Mouse (Mus musculus): Measurements from ENCODE around the gene Gja3. TPM values are rescaled to one million over a fixed set of nuclear protein-coding genes. Genes with fewer than 3 reads are reported as not detected.
"Not testable (repeated sequence)": the region's sequence is repeated elsewhere in the genome, so short reads cannot be mapped to it uniquely, and the experiment has no call there.

Gja3 gene
- polyA plus RNA-seq, 1 experiment from 2014 or later, result 14.7 TPM

- 72% methylated on average over 6 of the region's 6 CpGs for WGBS
- Histone ChIP-seq H3K4me1 (ENCODE audit: insufficient read depth, low read length) (peaks cover 11% of the 10 kb centered on the region; the same call in 1 of the 2 replicates), H3K9me3 (ENCODE audit: low read length) (no peaks in the 10 kb centered on the region), H3K4me3 (ENCODE audit: low read length) (no peak overlapping the region), H3K9ac (replicated peaks; ENCODE audit: low read length) (no peak overlapping the region), H3K27me3 (ENCODE audit: insufficient read depth, low read length) (peaks cover 32% of the 10 kb centered on the region), H3K27ac (ENCODE audit: low read length) (no peak overlapping the region), H3K4me2 (replicated peaks; ENCODE audit: low read depth, low read length) (no peak overlapping the region), H3K36me3 (ENCODE audit: insufficient read depth, low read length) (no peaks in the 10 kb centered on the region)
- no peak for ATAC-seq (ENCODE audit: low FRiP score, low TSS enrichment)
These were observed 5.2 kb downstream of the Gja3 start for GRCm38 (mm10) chr14:57052713-57053112.

DNA sequence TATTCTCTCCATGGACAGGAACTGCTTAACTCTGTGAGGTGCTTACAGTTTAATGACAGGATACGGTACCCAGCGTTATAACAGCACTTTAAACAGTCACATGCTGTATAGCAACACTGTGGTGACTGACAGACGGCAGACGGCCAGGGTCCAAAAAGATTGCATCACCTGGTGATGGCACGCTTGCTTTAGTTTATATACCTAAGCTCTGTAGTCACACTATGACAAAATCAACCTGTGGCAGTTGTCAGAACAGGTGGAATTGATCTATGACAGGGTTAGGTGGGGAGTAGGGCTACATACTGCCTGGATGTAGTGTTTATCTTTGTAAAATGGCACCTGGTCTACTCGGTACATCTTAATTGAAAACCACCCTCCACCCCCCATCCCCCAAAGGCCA is 14.0 kb downstream of the Gja3 start:
- no peaks in the 10 kb centered on the region for H3K9me3 ChIP-seq (ENCODE audit: low read length)
- H3K4me2 ChIP-seq (replicated peaks; ENCODE audit: low read depth, low read length), result no peak overlapping the region
- H3K9ac ChIP-seq (replicated peaks; ENCODE audit: low read length), result no peak overlapping the region
- H3K4me3 ChIP-seq (ENCODE audit: low read length), result no peak overlapping the region
- no peak overlapping the region for H3K27ac ChIP-seq (ENCODE audit: low read length)
- H3K4me1 ChIP-seq (ENCODE audit: insufficient read depth, low read length), result no peaks in the 10 kb centered on the region
- WGBS, result 80% methylated on average over 6 of the region's 6 CpGs
- H3K27me3 ChIP-seq (ENCODE audit: insufficient read depth, low read length), result no peaks in the 10 kb centered on the region
- ATAC-seq (ENCODE audit: low FRiP score, low TSS enrichment), result no peak
- no peaks in the 10 kb centered on the region for H3K36me3 ChIP-seq (ENCODE audit: insufficient read depth, low read length)

DNA sequence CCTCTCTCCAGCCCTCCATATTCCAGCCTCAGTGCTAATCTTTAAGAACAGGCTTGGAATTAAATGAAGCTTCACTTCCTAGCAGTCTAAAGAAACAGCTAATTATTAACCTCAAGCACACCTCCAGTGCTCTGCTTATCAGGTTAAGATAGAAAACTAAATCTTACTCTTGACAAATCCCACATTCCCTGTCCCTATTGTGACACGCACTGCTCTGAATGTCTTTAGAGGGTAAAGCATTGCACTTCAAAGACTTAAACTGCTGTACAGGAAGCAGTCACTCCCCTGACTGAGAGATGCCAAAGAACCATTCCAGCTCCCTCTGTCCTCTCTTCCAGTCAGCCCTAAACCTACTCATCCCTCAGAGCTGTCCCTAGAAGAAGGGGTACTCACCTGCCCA is 16.5 kb downstream of the Gja3 start:
- WGBS, result 63% methylated on average over 1 of the region's 1 CpGs
- Histone ChIP-seq H3K9ac (replicated peaks; ENCODE audit: low read length) (no peak overlapping the region), H3K36me3 (ENCODE audit: insufficient read depth, low read length) (no peaks in the 10 kb centered on the region), H3K27ac (ENCODE audit: low read length) (no peak overlapping the region), H3K9me3 (ENCODE audit: low read length) (no peaks in the 10 kb centered on the region), H3K4me2 (replicated peaks; ENCODE audit: low read depth, low read length) (no peak overlapping the region), H3K4me3 (ENCODE audit: low read length) (no peak overlapping the region), H3K4me1 (ENCODE audit: insufficient read depth, low read length) (no peaks in the 10 kb centered on the region), H3K27me3 (ENCODE audit: insufficient read depth, low read length) (no peaks in the 10 kb centered on the region)
- ATAC-seq (ENCODE audit: low FRiP score, low TSS enrichment), result no peak

GRCm38 (mm10) chr14:57034926-57035498 is 22.9 kb downstream of the Gja3 start:
- 62% methylated on average over 6 of the region's 6 CpGs for WGBS
- Histone ChIP-seq H3K9ac (replicated peaks; ENCODE audit: low read length) (no peak overlapping the region), H3K4me1 (ENCODE audit: insufficient read depth, low read length) (peaks cover 3% of the 10 kb centered on the region; the same call in 1 of the 2 replicates), H3K9me3 (ENCODE audit: low read length) (no peaks in the 10 kb centered on the region), H3K27me3 (ENCODE audit: insufficient read depth, low read length) (no peaks in the 10 kb centered on the region), H3K36me3 (ENCODE audit: insufficient read depth, low read length) (no peaks in the 10 kb centered on the region), H3K4me3 (ENCODE audit: low read length) (no peak overlapping the region), H3K27ac (ENCODE audit: low read length) (no peak overlapping the region), H3K4me2 (replicated peaks; ENCODE audit: low read depth, low read length) (no peak overlapping the region)
- ATAC-seq (ENCODE audit: low FRiP score, low TSS enrichment), result no peak

DNA sequence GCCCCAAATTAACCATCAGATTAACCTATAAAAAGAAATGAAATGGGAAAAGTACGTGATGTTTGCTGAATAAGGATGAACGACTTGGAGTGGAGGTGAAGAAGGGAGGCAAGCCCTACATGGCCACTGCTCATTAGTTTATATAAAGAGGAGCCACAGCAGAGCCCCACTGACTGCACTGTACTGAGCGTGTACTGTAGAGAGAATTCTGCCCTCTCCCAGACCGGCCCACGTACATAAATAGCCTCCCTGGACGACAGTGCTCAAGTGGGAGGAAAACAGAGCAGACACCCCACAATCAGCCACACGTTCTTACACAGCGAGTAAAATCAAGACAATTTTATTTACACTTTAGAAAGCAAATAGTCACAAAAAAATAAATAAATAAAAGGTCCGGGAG is 23.8 kb downstream of the Gja3 start:
- Histone ChIP-seq H3K27ac (ENCODE audit: low read length) (no peak overlapping the region), H3K9ac (replicated peaks; ENCODE audit: low read length) (no peak overlapping the region), H3K4me1 (ENCODE audit: insufficient read depth, low read length) (peaks cover 3% of the 10 kb centered on the region; the same call in 1 of the 2 replicates), H3K27me3 (ENCODE audit: insufficient read depth, low read length) (no peaks in the 10 kb centered on the region), H3K36me3 (ENCODE audit: insufficient read depth, low read length) (no peaks in the 10 kb centered on the region), H3K9me3 (ENCODE audit: low read length) (no peaks in the 10 kb centered on the region), H3K4me3 (ENCODE audit: low read length) (no peak overlapping the region), H3K4me2 (replicated peaks; ENCODE audit: low read depth, low read length) (no peak overlapping the region)
- WGBS, result 35% methylated on average over 9 of the region's 9 CpGs
- no peak for ATAC-seq (ENCODE audit: low FRiP score, low TSS enrichment)

DNA sequence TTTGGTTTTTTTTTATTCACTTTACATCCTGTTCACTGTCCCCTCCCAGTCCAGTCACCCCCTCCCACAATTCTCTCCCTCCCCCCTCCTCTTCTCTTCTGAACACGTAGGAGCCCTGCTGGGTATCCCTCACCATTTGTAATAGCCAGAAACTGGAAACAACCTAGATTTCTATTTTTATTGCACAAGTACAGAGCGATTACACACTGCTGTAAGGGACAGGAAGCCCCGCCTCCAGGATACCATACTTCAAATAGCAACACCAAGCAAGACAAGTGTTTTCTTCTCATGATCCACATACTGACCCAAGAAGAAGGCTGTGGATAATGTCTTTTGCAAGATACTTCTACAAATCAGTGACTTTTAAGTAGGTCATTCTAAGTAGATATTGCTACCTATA is 25.1 kb downstream of the Gja3 start:
- Histone ChIP-seq H3K4me2 (replicated peaks; ENCODE audit: low read depth, low read length) (no peak overlapping the region), H3K9ac (replicated peaks; ENCODE audit: low read length) (no peak overlapping the region), H3K4me3 (ENCODE audit: low read length) (no peak overlapping the region), H3K4me1 (ENCODE audit: insufficient read depth, low read length) (peaks cover 3% of the 10 kb centered on the region; the same call in 1 of the 2 replicates), H3K27ac (ENCODE audit: low read length) (no peak overlapping the region), H3K9me3 (ENCODE audit: low read length) (no peaks in the 10 kb centered on the region), H3K36me3 (ENCODE audit: insufficient read depth, low read length) (no peaks in the 10 kb centered on the region), H3K27me3 (ENCODE audit: insufficient read depth, low read length) (no peaks in the 10 kb centered on the region)
- WGBS, result 62% methylated on average over 3 of the region's 3 CpGs
- no peak for ATAC-seq (ENCODE audit: low FRiP score, low TSS enrichment)

GRCm38 (mm10) chr14:57018436-57018835 is 39.5 kb downstream of the Gja3 start:
- no peak overlapping the region for H3K4me2 ChIP-seq (replicated peaks; ENCODE audit: low read depth, low read length)
- no peak overlapping the region for H3K4me3 ChIP-seq (ENCODE audit: low read length)
- H3K27ac ChIP-seq (ENCODE audit: low read length), result no peak overlapping the region
- WGBS, result 85% methylated on average over 2 of the region's 2 CpGs
- no peak overlapping the region for H3K9ac ChIP-seq (replicated peaks; ENCODE audit: low read length)
- H3K4me1 ChIP-seq (ENCODE audit: insufficient read depth, low read length), result no peaks in the 10 kb centered on the region
- H3K36me3 ChIP-seq (ENCODE audit: insufficient read depth, low read length), result no peaks in the 10 kb centered on the region
- no peaks in the 10 kb centered on the region for H3K9me3 ChIP-seq (ENCODE audit: low read length)
- no peaks in the 10 kb centered on the region for H3K27me3 ChIP-seq (ENCODE audit: insufficient read depth, low read length)
- ATAC-seq (ENCODE audit: low FRiP score, low TSS enrichment), result no peak

- H3K9me3 ChIP-seq (ENCODE audit: low read length); H3K36me3 ChIP-seq (ENCODE audit: insufficient read depth, low read length); H3K4me3 ChIP-seq (ENCODE audit: low read length); ATAC-seq (ENCODE audit: low FRiP score, low TSS enrichment); H3K4me1 ChIP-seq (ENCODE audit: insufficient read depth, low read length); H3K27ac ChIP-seq (ENCODE audit: low read length); H3K4me2 ChIP-seq (replicated peaks; ENCODE audit: low read depth, low read length); H3K9ac ChIP-seq (replicated peaks; ENCODE audit: low read length); H3K27me3 ChIP-seq (ENCODE audit: insufficient read depth, low read length): not testable (repeated sequence)
These were observed 41.1 kb downstream of the Gja3 start for GRCm38 (mm10) chr14:57016806-57017205.

DNA sequence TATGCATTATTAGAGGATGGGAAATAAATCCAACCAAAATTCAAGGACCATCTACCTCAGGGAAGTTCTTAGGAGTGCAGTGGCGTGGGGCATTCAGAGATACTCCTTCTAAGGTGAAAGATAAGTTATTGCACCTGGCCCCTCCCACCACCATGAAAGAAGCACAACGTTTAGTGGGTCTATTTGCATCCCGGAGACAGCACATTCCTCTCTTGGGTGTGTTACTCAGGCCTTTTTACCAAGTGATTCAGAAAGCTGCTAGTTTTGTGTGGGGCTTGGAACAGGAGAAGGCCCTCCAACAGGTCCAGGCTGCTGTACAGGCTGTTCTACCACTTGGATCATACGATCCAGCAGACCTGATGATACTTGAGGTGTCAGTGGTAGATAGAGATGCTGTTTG is 69.3 kb downstream of the Gja3 start:
- H3K4me2 ChIP-seq (replicated peaks; ENCODE audit: low read depth, low read length), result no peak overlapping the region
- H3K27ac ChIP-seq (ENCODE audit: low read length), result no peak overlapping the region
- no peaks in the 10 kb centered on the region for H3K36me3 ChIP-seq (ENCODE audit: insufficient read depth, low read length)
- no peak for ATAC-seq (ENCODE audit: low FRiP score, low TSS enrichment)
- H3K9ac ChIP-seq (replicated peaks; ENCODE audit: low read length), result no peak overlapping the region
- H3K4me3 ChIP-seq (ENCODE audit: low read length), result no peak overlapping the region
- WGBS, result 66% methylated on average over 4 of the region's 4 CpGs
- no peaks in the 10 kb centered on the region for H3K9me3 ChIP-seq (ENCODE audit: low read length)
- no peaks in the 10 kb centered on the region for H3K4me1 ChIP-seq (ENCODE audit: insufficient read depth, low read length)
- no peaks in the 10 kb centered on the region for H3K27me3 ChIP-seq (ENCODE audit: insufficient read depth, low read length)
